Mouse (Mus musculus) olfactory bulb, adult 2 months (tissue): ENCODE results near the gene Tmem158.

Experiments used
- CTCF ChIP-seq: fragments of 200-500 bp; IDR thresholded peaks from 2 replicates; pipeline ENCODE4 v1.5.1; 2012; ENCODE audit warnings: low read depth, mild to moderate bottlenecking, low read length, moderate library complexity; ENCODE audit not compliant: insufficient read depth
- POLR2A ChIP-seq: fragments of 200-500 bp; IDR thresholded peaks from 2 replicates; pipeline ENCODE4 v1.6.1; 2012; ENCODE audit warnings: mild to moderate bottlenecking, low read depth, low read length, moderate library complexity; ENCODE audit not compliant: insufficient read depth

DNA sequence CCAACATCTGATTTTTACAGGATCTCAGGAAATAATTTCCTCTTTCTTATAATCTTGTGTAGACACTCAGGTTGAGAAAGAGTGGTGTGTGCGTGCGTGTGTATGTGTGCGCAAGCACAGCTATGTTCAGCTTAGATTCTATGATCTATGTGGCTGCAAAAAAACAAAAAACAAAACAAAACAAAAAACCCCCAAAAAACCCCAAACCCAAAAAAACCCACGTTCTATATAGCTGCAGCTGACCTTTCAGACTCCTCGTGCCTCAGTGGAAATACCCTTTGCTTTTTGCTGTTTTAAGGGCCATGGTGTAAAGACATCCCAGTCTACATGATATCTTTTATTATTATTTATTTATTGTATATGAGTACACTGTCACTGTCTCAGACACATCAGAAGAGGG, 19.4 kb downstream of the Tmem158 start:
- TF ChIP-seq CTCF (no peak), POLR2A (no peak)
